Mouse (Mus musculus) CD4-positive, CD25-positive, alpha-beta regulatory T cell, adult 9 weeks (primary cell): ENCODE results near the gene Hnrnpll. TPM values are rescaled to one million over a fixed set of nuclear protein-coding genes. Genes with fewer than 3 reads are reported as not detected.

Experiments used
- polyA plus RNA-seq: library from polyadenylated mRNA; unstranded; fragments of 100-300 nt; shearing (Covaris generic); gene quantifications from one replicate; pipeline ENCODE4 v1.2.1, GENCODE M21; 2017

Hnrnpll gene
- polyA plus RNA-seq, result 26.8 TPM

GRCm38 (mm10) chr17:80061783-80062619 lies at the start of gene Hnrnpll:
TSS of gene Hnrnpll (minus strand) at chr17:80062334.

Other genes with a start within 250 kb of the Hnrnpll start
- 31.0 TPM for gene Atl2, start 166.2 kb downstream of the Hnrnpll start, polyA plus RNA-seq
- gene Galm, start 65.1 kb upstream of the Hnrnpll start, polyA plus RNA-seq, result 40.2 TPM
- gene Srsf7, start 145.0 kb upstream of the Hnrnpll start, polyA plus RNA-seq, result 574 TPM
- gene Ttc39d, start 145.1 kb upstream of the Hnrnpll start, polyA plus RNA-seq, result 0.11 TPM
- gene Gemin6, start 162.1 kb upstream of the Hnrnpll start, polyA plus RNA-seq, result 19.1 TPM
- gene Morn2, start 227.9 kb upstream of the Hnrnpll start, polyA plus RNA-seq, result 5.0 TPM
- gene Dhx57, start 228.1 kb upstream of the Hnrnpll start, polyA plus RNA-seq, result 33.5 TPM
- not detected for gene Arhgef33, start 245.1 kb upstream of the Hnrnpll start, polyA plus RNA-seq